Mouse (Mus musculus): ENCODE data around the gene Lbhd2.

GRCm38 (mm10) chr12:111411631-111412355 lies 5.2 kb downstream of the Lbhd2 start:
- TF ChIP-seq CTCF (IDR thresholded peaks at IDR 0.05; ENCODE audit: control insufficient read depth, insufficient read depth, insufficient read length) = no peak
- no peak for TF ChIP-seq MAX (IDR thresholded peaks at IDR 0.05)
- TF ChIP-seq MYOG (IDR thresholded peaks at IDR 0.05; ENCODE audit: control insufficient read depth, extremely low read depth, insufficient read length) = no peak
- no peak for TF ChIP-seq USF1 (IDR thresholded peaks at IDR 0.05; ENCODE audit: low read depth)

All from C2C12 (cell line).